Mouse (Mus musculus): ENCODE data around the gene Cbl.

DNA sequence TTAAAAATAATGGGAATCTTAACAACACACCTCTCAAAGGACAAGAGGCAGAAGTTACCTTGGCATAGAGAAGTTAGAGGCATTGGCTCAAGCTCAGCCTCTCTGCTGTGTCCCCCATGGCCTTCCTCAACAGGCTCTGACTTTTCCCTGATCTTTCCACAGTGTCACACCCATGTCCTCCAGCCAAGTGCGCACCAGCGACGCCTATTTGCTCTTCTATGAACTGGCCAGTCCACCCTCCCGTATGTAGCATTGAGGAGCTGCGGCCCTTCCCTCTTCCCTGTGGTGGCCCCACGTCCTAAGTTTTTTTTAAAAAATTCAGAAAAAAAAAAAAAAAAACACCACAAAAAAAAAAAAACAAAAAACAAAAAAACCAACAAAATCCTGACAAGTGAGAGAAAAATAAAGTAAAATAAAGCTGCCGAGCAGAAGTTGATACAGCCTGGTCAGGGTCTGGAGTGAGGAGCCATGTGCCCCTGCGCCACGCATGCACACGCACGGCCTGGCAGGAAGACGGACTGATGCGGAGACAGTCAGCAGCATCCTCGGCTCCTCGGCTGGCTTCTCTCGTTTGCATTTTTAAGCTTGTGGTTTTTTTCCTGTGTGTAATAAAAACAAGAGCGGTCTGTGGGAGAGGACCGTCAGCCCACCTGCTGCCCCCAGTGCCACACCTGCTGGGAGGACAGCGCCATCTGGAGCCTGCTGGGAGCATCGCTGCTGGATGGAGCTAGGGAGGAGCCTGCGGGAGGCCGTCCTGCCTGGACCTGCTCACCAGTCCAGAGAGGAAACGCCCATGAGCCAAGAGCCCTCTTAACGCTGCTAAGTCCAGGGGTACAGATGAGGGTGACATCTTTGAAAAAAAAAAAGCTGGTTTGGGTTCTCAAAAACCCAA lies 140.0 kb downstream of the Cbl start:
- peak; percentile 92 for TF ChIP-seq CTCF (IDR thresholded peaks at IDR 0.05; ENCODE audit: low read depth, low read length)
- TF ChIP-seq POLR2A (IDR thresholded peaks at IDR 0.05; ENCODE audit: extremely low read depth, insufficient read depth, low read length) = no peak

Data from liver, adult 2 months (tissue).